Mouse (Mus musculus) c-Kit-positive CD71-negative TER-119-negative erythroid progenitor cells, embryonic 14.5 days (primary cell): ENCODE data around the gene Map3k13.
"Not testable (repeated sequence)": the region's sequence is repeated elsewhere in the genome, so short reads cannot be mapped to it uniquely, and the experiment has no call there.

Source experiments
- DNase-seq: peaks from one replicate; pipeline ENCODE4 v3.0.0-alpha.2; 2013; ENCODE audit warnings: low read depth

The Map3k13 gene

DNA sequence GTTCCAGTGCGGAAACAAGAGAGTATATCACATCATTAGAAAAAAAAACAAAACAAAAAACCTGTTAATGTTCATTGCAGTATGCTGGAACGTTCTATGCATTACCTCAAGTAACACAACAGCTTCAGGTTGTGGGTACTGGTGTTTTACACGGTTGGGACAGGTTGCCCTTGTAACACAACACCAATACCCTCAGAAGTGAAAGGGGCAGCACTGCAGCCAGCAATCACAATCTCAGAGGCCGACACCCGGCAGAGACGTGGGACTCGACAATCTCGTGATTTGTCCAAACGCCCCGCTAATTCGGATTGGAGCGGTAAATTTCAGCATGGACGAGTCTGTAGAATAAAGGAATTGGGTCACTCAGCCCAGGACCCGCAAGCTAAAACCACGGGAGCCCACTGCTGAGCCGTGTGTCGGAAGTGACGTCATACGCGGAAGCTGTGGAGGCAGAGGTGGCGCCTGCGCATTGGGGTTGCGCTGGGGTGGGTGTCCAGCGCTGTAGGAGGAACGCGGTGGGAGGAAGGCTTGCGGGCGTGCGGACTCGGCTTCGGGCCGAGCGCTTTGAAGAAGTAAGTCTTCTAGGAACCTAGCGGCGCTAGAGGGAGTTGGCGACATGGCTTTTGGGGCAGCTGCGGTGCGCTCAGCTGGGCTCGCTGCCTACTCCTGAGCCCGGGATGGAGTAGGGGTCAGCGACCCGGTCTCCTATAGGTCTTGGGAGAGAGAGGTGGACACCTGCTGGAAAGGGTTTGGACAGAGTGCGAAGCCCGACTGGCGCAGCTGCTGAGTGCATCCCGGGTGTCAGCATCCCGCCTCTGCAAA lies at the start of gene Map3k13:
Gene Map3k13 (plus strand): TSS at position 472 of the 822 bp plus-strand sequence.
- DNase-seq, result peak; percentile 92

DNA sequence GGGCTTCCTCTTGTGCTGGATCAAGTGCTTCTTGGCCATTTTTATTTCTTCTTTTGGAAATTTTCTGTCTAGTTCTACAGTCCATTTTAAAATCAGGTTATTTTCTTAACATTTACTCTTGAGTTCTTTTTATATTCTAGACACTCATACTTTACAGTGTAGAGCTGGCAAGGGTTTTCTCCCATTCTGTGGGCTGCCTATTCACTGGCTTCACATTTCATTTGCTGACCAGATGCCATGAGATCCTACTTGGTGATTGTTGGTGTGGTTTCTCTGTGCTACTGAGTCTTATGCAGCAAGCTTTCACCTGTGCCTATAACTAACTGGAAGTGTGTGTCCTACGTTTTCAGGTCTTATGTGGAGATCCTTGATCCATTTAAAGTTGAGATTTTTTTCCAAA lies 35.7 kb upstream of the Map3k13 start:
- DNase-seq, result no peak

DNA sequence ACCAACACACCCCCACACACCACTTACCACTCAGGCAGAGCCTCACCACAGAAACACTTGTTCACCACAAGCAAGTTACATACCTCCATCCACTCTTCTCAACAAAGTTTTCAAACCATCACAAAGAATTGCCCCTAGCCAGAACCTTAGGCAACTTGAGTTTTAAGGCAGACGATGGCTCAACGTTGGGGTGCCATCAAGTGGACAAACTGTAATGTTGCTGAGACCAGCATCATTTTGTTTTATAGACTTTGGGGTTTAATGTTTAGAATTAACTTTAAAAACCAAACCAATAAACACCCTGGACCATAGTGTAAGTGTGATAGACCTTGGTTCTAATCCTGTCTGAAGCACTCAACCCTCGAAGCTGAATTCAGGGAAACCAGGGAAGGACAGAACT lies 25.9 kb upstream of the Map3k13 start:
- no peak for DNase-seq

DNA sequence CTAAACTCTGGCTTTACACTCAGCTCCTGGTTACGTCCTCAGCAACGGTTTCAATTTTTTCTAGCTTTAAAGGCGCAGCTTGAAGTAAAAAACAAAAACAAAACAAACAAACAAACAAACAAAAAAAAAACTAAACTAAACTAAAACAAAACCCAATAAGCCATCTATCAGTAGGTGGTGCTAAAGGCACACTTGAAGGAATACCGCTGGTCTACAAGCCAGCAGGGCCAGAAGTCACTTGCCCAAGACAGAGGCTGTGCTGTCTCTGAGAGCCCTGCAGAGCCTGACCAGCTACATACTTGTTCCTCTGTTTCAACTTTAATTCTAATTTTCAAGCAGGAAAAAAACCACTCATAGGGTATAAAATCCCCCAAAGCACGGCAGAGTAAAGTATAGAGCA lies 24.5 kb upstream of the Map3k13 start:
- DNase-seq, result no peak

DNA sequence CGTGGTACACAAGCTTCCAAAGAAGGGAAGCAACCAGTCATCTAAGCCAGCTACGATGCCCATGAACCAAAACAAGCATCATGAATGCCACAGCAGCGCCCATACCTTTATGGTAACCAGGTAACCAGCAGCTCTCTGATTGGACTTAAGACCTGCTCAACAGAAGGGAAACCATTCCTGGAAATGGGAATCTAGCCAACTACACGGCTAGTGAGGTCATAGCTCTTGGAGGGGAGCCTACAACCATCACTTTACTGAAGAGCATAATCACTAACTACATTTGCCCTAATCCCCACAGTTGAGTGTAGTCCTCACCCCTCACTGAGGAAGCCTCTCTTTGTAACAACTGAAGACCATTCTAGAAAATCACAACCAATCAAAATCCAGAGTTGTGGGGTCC lies 19.4 kb upstream of the Map3k13 start:
- no peak for DNase-seq

DNA sequence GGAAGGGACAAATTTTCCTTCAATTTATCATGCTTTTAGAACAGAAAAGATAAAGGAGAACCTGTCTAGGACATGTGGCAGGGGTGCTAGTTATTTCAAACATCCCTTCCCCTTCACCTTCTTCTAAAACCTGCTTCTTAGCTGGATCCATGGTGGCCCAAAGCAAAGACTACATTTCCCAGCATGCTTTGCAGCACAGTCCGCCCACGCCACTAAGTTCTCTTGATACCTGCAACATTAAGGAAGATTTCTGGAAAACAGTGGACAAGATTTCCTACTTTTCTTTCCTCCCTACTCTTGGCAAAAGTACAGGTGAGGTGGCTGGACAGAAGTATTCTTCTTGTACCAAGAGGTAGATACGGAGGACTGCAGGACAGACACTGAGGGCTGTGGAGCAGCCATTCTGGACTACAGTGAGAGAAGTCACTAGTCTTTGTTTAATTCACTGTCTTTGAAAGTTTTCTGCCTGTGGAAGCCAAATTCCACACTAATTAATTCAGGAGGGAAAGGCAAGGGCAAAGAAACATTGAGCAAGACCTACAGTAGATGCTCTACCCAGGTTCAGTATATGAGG lies 15.8 kb upstream of the Map3k13 start:
- DNase-seq, result no peak

DNA sequence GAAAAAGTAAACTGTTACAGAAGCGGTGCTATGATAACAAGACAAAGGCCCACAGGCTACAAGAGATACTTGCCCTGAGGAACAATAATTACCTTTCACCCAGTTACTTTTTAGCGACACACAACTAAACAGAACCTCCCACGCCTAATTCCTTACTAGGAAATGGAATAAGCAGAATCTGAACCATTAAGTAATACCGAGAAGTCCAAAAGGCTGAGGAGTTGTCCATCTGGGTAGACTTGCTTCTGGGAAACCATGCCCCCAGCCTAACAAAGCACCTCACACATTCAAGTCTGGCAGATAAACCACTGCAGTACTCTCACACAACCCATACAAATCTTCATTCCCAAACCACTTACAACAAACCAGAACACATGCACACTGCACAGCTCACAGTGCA lies 15.0 kb upstream of the Map3k13 start:
- DNase-seq, result no peak

DNA sequence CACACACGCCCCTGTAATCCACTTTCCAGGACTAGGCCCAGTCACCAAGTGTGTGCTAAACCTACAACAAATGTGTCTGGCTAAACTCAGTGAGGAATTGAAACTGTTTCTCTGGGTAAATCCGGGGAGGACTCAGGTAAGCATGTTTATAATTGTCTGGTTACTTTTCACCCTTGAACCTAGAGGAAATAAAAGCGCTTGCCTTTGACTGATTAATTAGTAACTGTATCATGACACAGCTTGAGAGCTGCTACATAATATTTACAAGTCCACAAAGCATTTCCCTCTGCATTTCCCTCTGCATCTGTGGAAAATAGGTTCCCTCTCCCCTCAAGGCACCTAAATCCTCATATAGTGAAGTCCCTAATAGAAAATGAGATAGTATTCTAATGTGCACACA lies 12.9 kb upstream of the Map3k13 start:
- no peak for DNase-seq

DNA sequence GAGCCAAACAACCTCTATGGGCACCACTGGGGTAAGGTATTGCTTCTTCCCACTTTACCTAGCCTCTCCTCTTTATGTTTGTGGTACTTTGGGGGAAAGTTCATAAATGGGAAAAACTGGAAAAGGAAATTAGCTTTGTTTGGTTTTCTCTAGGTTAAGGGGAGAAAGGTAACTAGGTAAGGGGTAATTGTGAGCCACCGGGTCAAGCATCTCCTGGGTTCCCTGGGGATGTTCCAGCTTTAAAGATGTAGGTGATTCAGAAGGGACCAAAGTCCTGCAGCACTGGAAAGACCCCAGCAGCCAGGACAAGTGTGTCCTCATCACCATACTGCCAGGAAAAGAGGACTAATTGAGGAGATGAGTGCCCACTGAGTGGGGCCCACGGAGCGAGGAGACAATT lies 12.3 kb upstream of the Map3k13 start:
- DNase-seq, result no peak

DNA sequence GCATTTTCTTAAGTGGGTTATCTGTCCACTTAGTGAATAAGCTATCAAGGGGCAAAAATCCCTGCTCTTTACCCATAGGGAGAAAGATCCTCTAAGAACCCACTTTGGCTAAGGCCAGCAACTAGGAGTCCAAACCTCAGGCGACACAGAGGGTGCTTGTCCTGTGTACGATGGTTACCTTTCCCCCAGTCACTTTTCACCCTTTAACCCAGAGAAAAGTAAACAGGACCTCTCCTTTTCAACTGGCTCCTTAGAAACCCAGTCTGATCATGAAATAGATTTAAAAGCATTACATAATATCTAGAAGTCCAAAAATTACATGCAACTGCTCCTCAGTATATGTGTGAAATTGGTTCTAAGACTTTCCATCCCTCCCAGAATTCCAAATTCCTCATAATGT lies 11.3 kb upstream of the Map3k13 start:
- no peak for DNase-seq

DNA sequence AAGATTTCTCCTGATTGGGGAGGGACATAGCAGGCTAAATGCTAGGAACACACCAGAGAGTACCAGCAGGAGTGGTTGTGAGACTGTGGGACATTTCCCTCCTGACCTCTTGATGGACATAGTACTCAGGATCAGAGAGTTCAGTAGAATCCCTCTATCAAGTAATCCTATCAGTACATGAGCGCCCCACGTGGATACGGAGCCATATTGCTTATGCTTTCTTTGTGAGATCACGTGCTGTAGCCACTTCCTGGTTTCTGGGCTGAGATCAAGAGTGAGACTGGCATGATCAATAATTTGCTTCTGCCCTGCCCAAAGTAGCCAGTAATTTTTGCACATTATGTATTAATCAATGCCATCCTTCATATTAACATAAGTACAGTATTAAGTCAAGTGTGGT lies 9.1 kb upstream of the Map3k13 start:
- no peak for DNase-seq

DNA sequence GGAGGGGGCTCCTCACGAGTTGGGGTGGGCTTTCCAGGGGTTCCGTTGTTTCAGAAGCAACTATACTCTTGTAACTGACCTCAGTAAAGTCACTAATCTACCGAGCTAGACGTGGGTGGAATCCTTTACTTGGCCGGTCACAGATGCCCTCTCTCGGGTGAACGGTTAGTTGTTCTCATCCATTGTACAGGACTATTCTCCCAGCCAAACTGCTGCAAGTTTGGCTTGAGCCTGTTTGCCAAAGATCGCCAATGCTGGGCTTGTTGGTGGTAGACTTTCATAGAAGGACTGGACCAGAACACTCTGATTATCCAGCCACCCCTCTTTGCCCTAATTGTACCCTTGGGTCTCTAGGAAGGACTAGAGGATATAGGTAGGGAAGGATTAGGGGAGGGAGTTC lies 7.8 kb upstream of the Map3k13 start:
- no peak for DNase-seq

DNA sequence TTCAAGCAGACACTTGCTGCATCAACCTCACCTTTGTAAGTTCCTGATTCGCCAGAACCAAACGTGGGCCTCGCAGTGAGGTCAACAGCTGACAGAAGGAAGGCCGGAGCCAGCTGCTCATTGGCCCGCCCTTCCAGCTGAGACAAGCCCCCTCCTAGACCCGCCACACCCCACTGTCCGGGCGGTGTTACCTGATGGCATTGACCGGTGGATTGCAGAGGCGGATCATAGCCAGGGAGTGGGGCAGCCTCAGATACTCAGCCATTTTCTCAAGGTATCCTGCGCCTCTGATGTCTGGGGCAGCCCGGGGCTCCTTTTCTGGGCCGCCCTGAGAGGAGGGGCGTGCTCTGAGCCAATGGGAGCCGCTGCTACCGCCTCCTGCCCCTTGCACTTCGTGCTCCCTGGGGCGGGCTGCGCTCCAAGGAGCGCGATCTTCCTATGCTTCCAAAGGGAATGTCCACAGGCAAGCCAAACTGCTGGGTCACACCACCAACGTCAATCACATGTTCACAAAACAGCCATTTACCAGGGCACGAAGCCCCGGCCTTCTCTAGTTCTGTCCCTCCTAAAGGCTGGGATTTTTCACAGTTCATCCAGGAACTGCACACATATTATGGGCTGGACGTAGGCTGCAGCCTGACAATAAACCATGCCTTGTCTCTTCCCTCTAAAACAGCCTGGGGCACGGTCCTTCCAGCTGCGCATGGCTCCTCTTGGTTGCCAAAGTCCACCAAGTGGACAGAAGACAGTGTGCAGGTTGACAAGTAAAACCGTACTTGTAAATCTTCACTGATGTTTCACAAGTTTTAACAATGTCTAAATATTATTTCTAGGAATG lies 6.4 kb upstream of the Map3k13 start, which contains the start of gene Ehhadh:
Gene Ehhadh (minus strand): TSS at position 292 of the 838 bp plus-strand sequence.
- no peak for DNase-seq

DNA sequence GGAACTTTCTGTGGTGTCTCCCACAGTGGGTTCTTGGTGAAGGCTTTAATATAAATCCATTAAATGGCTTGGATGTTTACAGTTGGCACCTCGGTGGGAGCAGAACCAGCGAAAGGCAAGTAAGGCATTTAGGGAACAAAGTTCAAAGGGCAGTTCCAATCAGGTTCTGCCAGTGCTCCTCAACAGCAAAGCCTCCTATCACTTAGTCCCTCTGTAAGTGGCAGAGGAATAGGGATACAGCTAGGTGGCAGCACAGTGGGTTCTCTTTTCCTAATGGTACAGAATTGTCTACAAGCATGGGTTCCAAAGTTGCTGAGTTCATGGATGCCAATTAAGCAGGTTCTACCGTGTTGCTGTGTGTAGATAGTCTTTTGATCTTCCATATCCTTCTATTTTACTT lies 5.6 kb upstream of the Map3k13 start:
- DNase-seq, result no peak

DNA sequence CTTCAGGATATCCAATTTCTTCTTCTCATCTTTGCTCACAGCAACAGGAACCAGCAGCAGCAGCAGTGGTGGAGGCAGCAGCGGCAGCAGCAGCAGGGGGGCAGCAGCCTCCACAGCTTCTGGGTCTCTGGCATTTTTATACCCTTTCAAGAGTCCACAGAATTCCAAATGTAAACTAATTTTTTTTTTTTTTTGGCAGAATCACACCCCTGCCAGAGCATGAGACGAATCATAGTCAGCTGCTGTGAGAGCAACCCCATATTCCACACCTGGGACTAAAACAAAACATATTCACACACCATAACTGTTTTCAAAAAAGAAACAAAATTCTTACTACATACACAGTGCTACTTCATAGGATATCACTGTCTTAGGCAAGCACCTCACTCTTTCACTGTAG lies 5.0 kb upstream of the Map3k13 start:
- no peak for DNase-seq

DNA sequence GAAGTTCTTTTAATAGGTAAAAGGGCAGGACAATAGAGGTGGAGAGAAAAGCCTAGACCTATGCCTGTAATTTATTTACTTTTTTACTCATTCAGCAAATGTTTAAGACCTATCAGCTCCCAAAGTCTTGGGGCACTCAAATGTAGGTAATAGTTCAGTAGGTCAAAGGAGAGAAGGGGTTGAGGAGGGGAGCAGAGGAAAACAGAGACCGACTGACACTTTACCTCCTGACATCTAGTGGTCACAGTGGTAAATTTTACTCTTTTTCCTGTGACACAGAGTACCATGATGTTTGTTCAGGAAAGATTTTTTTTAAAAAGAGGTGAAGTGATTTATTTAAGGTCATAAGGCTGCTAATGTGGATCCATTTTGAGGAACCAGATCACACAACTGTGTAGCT lies 3.7 kb upstream of the Map3k13 start:
- DNase-seq, result no peak

DNA sequence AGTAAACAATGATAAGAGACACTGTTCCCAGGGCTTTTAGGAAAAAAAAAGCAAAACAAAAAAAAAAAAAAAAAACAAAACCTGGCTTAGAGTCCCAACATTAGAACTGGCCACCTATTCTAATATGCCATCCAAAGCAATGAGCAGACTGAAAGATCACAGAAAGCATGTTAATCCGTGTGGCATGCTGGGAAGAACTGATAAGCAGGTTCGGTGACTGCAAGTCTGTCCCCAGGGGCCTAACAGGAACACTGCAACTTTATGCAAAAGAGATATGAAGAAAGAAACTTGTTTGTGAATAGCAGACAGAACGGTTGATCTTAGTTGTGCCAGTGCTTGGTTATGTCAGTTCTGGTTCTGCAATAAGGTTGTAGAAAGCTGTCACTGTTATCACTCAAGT lies 2.4 kb upstream of the Map3k13 start:
- DNase-seq, result no peak

DNA sequence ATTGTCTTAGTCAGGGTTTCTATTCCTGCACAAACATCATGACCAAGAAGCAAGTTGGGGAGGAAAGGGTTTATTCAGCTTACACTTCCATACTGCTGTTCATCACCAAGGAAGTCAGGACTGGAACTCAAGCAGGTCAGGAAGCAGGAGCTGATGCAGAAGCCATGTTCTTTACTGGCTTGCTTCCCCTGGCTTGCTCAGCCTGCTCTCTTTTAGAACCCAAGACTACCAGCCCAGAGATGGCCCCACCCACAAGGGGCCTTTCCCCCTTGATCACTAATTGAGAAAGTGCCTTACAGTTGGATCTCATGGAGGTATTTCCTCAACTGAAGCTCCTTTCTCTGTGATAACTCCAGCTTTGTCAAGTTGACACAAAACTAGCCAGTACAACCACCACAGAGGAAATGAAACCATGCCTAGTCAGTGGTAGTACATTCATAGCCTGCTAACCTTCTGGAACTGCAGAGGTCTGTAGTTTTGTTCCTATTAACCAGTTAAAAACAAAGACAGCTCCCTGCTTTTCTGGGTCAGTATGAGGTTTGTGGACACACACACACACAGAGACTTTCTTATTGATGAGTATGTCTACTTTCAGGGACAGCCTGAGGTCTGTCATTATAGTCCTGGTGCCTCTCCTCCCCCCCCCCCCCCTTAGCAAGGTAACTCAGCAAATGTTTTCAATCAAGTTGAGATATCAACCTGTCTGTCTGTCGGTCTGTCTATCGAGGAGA lies 901 bp upstream of the Map3k13 start:
- not testable (repeated sequence) for DNase-seq

DNA sequence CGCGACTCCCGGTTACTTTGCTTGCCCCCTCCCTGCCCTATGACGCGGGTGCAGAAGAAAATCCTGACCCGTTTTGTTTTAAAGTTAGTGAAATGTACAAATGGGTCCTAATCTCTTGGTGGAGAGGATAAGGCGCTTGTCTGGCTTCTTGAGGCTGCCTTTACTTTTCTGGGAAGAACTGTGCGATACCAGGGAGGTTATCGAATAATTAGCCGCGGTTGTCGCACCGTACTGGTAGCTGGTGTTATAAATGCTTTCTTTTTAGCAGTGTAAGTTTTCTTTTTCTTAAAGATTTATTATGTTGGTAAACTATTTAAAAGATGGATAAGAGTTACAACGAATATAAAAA lies 525 bp downstream of the Map3k13 start:
- DNase-seq, result no peak

DNA sequence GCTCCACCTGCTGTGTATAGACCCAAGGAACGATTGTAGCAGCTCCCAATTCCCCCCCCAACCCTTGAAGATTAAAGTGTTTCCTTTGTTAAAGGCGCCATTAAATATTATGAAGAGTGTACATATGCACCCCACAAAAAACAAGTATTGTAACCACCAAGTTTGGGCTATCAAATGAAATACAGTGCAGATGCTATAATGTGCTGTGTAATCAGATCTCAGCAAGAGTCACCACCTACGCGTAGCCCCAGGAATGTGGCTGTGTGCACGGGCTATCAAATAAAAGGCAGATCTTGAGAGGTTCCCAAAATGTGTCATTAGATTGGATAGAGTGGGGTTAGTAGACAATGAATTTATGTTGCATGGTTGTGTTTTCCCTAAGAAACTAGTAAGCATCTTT lies 925 bp downstream of the Map3k13 start:
- no peak for DNase-seq

DNA sequence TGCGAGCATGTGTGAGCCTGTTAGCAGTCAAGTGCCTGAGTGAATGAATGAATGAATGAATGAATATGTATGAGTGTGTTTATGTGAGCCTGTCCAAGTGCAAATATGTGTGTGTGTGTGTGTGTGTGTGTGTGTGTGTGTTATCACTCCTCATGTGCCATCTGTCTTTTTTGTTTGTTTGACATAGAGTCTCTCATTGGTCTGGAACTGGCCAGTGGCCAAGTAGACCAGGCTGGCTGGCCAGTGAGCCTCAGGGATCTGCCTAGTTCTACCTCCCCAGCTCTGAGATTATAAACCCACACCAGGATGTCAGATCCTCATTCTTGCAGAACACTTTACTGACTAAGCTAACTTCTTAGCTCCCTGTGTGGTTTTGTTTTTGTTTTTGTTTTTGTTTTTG lies 10.1 kb downstream of the Map3k13 start:
- DNase-seq, result no peak

DNA sequence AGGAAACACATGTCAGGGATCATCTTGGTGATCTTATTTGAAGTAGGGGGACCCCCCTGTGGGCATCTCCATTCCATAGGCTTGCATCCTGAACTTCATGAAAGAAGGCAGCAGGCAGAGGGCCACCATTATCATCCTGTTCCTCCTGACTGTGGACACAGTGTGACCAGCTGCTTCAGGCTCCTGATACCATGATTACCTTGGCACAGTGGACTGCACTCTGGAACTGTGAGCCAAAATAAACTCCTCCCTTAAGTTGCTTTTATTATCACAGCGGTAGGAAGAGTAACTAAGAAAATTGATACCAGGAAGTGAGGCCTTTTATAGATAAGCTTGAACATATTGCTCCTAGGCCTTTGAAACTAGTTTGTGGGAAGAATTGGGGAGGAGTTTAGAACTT lies 12.7 kb downstream of the Map3k13 start:
- DNase-seq, result no peak
